Mouse (Mus musculus) embryonic facial prominence, embryonic 12.5 days (tissue): ENCODE measurements around the gene Mbnl2. TPM values are rescaled to one million over a fixed set of nuclear protein-coding genes. Genes with fewer than 3 reads are reported as not detected.

Experiments
- ATAC-seq: fragments of 200-750 bp; cut with Nextera tagmentation; 2 replicates; pipeline ENCODE4 v1.8.0; 2017; ENCODE audit not compliant: insufficient number of reproducible peaks, insufficient read depth, low FRiP score, low TSS enrichment
- H3K27ac ChIP-seq: fragments of 300-500 bp; sonication (generic); 2 replicates; pipeline ENCODE4 v1.5.1; 2016; ENCODE audit warnings: mild to moderate bottlenecking
- H3K27me3 ChIP-seq: fragments of 300-500 bp; sonication (generic); 2 replicates; pipeline ENCODE4 v1.6.1; 2016; ENCODE audit warnings: mild to moderate bottlenecking, moderate library complexity
- H3K36me3 ChIP-seq: fragments of 300-500 bp; sonication (generic); 2 replicates; pipeline ENCODE4 v1.6.1; 2016; ENCODE audit warnings: mild to moderate bottlenecking
- H3K4me1 ChIP-seq: fragments of 300-500 bp; sonication (generic); 2 replicates; pipeline ENCODE4 v1.6.1; 2016
- H3K4me2 ChIP-seq: fragments of 300-500 bp; sonication (generic); replicated peaks from 2 replicates; pipeline ENCODE4 v1.6.1; 2016; ENCODE audit warnings: mild to moderate bottlenecking, moderate library complexity
- H3K4me3 ChIP-seq: fragments of 300-500 bp; sonication (generic); 2 replicates; pipeline ENCODE4 v1.5.1; 2016; ENCODE audit warnings: mild to moderate bottlenecking
- H3K9ac ChIP-seq: fragments of 300-500 bp; sonication (generic); 2 replicates; pipeline ENCODE4 v1.6.1; 2016; ENCODE audit warnings: mild to moderate bottlenecking, moderate library complexity
- H3K9me3 ChIP-seq: fragments of 300-500 bp; sonication (generic); 2 replicates; pipeline ENCODE4 v1.6.1; 2016; ENCODE audit warnings: mild to moderate bottlenecking, moderate library complexity
- WGBS: fragments of 180-500 bp; shearing (Covaris S2); methylation state at CpG from one replicate; pipeline ENCODE4 v1.1.7; 2016; 5-methylcytosine and 5-hydroxymethylcytosine counted together
- polyA plus RNA-seq: library from polyadenylated mRNA; unstranded; fragments of >200 nt; fragmentation: Nextera tagmentation; extraction: Ambion mirVana; gene quantifications from 2 replicates; pipeline ENCODE4 v1.2.1, GENCODE M21; 2016

Gene Mbnl2
- 93.2 and 93.6 TPM in 2 replicates for polyA plus RNA-seq

GRCm38 (mm10) chr14:120275246-120276238, at the start of gene Mbnl2:
Gene Mbnl2 (plus strand): TSS chr14:120275669.
- Histone ChIP-seq H3K27me3 (no peaks in the 10 kb centered on the region), H3K27ac (peak within 1 kb of the TSS; percentile 97), H3K4me1 (peaks cover 45% of the 10 kb centered on the region), H3K9ac (peak within 1 kb of the TSS; percentile 78), H3K4me2 (peak within 1 kb of the TSS; percentile 95), H3K9me3 (no peaks in the 10 kb centered on the region), H3K36me3 (no peaks in the 10 kb centered on the region), H3K4me3 (peak within 1 kb of the TSS; percentile 68)
- WGBS = under 1% methylated on average over 35 of the region's 35 CpGs
- peak; percentile 97 for ATAC-seq

DNA sequence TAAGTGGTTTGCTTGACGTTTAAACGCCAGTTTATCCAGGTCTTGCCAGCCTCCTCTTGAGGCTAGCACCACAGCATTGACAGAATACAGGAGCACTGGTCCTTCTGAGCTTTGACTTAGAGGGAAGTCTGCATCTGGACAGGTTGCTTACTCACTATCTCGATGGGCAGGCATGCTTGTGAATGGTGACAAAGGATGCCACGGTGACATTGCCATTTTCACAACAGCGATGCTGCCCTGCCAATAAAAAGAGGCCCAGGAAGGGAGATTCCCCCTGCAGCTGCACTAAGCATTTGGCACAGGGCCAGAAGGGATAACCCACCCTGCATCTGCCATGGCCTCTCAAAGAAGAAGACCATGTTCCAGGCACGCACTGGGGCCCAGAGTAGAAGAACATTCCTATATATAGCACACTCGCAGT, 43.4 kb upstream of the Mbnl2 start:
- no peak overlapping the region for H3K4me3 ChIP-seq
- no peak overlapping the region for H3K4me2 ChIP-seq
- H3K36me3 ChIP-seq = no peaks in the 10 kb centered on the region
- 79% methylated on average over 7 of the region's 7 CpGs for WGBS
- H3K9ac ChIP-seq = no peak overlapping the region
- no peaks in the 10 kb centered on the region for H3K9me3 ChIP-seq
- H3K27ac ChIP-seq = no peak overlapping the region
- no peaks in the 10 kb centered on the region for H3K27me3 ChIP-seq
- H3K4me1 ChIP-seq = no peaks in the 10 kb centered on the region
- ATAC-seq = no peak

DNA sequence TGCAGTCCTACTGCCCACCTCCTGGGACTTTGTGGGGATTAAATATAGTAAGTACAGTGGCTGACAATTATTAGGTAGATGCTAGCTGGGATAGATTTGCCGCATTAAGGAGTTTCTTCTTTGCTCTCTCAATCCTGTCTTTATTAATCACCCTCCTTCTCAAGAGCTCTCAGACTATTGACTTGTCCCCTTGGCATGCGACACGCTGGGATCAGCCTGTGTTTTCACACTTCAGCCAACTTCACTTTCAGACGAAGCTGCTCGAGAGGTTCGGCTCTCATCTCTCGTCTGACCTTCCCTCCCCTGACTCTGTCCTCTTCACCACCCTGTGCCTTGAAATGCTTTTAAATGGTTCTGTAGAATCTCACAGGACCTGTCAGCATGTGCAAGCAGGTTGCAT, 39.9 kb upstream of the Mbnl2 start:
- no peak overlapping the region for H3K9ac ChIP-seq
- H3K27me3 ChIP-seq = no peaks in the 10 kb centered on the region
- ATAC-seq = no peak
- no peaks in the 10 kb centered on the region for H3K9me3 ChIP-seq
- H3K36me3 ChIP-seq = no peaks in the 10 kb centered on the region
- H3K27ac ChIP-seq = no peak overlapping the region
- H3K4me1 ChIP-seq = no peaks in the 10 kb centered on the region
- no peak overlapping the region for H3K4me3 ChIP-seq
- WGBS = 73% methylated on average over 7 of the region's 7 CpGs
- H3K4me2 ChIP-seq = no peak overlapping the region

DNA sequence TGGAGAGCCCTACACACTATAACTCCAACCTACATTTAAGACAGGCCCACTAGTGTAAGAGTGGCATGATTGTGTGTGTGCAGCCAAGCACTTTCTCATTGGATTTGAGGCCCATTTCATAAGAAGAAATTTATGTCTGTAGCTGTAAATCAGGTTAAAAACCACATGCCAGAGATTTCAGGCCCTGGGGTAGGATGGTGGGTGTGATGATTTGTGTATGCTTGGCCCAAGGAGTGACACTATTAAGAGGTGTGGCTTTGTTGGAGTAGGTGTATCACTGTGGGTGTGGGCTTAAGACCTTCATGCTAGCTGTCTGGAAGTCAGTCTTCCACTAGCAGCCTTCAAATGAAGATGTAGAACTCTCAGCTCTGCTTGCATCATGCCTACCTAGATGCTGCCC, 37.0 kb upstream of the Mbnl2 start:
- H3K27ac ChIP-seq = no peak overlapping the region

DNA sequence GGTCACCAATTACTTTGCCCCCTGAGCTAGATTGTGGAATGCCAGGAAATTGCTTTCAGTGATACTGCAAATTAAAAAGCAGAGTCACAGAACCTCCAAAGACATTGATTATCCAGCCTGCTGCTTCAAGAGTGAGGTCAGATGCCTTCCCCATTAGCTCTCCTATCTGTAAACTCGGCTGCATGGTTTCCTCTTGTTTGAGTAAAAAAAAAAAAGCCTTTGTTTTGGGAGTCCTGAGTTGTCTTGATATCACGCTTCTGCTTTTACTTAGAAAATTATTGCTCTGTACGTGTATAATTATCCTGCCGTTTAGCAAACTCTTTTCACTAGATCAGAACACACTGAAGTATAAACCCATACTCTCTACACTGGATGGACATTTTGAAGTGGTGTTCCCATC, 35.3 kb upstream of the Mbnl2 start:
- WGBS = 28% methylated on average over 4 of the region's 4 CpGs
- ATAC-seq = no peak
- no peaks in the 10 kb centered on the region for H3K9me3 ChIP-seq

More for the DNA sequence above, 37.0 kb upstream of the Mbnl2 start:
- ATAC-seq = no peak
- no peaks in the 10 kb centered on the region for H3K9me3 ChIP-seq
- H3K4me2 ChIP-seq = no peak overlapping the region
- H3K27me3 ChIP-seq = no peaks in the 10 kb centered on the region
- no peaks in the 10 kb centered on the region for H3K4me1 ChIP-seq
- H3K36me3 ChIP-seq = no peaks in the 10 kb centered on the region
- H3K9ac ChIP-seq = no peak overlapping the region
- no peak overlapping the region for H3K4me3 ChIP-seq

GRCm38 (mm10) chr14:120242711-120243110, 32.8 kb upstream of the Mbnl2 start:
- no peak for ATAC-seq
- no peak overlapping the region for H3K9ac ChIP-seq
- H3K9me3 ChIP-seq = no peaks in the 10 kb centered on the region
- no peaks in the 10 kb centered on the region for H3K4me1 ChIP-seq
- no peak overlapping the region for H3K27ac ChIP-seq
- no peak overlapping the region for H3K4me3 ChIP-seq
- H3K4me2 ChIP-seq = no peak overlapping the region
- no peaks in the 10 kb centered on the region for H3K27me3 ChIP-seq
- 60% methylated on average over 5 of the region's 5 CpGs for WGBS
- H3K36me3 ChIP-seq = no peaks in the 10 kb centered on the region

More for the DNA sequence above, 35.3 kb upstream of the Mbnl2 start:
- Histone ChIP-seq H3K27me3 (no peaks in the 10 kb centered on the region), H3K36me3 (no peaks in the 10 kb centered on the region), H3K9ac (no peak overlapping the region), H3K4me1 (no peaks in the 10 kb centered on the region), H3K4me3 (no peak overlapping the region), H3K27ac (no peak overlapping the region), H3K4me2 (no peak overlapping the region)

- H3K36me3 ChIP-seq = no peaks in the 10 kb centered on the region
- H3K27ac ChIP-seq = no peak overlapping the region
- H3K4me2 ChIP-seq = no peak overlapping the region
- ATAC-seq = no peak
- no peaks in the 10 kb centered on the region for H3K27me3 ChIP-seq
- no peaks in the 10 kb centered on the region for H3K9me3 ChIP-seq
- H3K4me1 ChIP-seq = no peaks in the 10 kb centered on the region
- WGBS = 71% methylated on average over 8 of the region's 8 CpGs
- no peak overlapping the region for H3K9ac ChIP-seq
- no peak overlapping the region for H3K4me3 ChIP-seq
Measured at GRCm38 (mm10) chr14:120245081-120245705, 30.3 kb upstream of the Mbnl2 start.

DNA sequence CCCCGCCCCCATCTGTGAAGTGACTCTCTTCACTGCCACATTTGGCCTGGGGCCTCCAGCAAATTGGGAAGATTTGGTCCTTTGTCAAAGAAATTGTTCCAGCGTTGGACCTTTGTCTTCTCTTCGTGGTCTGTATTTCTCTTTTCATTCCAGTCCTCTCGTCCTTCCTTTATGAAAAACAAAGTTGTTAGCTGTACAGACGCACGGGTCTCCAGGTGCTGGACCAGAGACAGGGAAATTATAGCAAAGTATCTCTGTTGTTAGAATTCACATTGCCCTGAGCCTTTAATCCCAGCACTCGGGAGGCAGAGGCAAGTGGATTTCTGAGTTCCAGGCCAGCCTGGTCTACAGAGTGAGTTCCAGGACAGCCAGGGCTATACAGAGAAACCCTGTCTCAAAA, 22.1 kb upstream of the Mbnl2 start:
- Histone ChIP-seq H3K4me2 (no peak overlapping the region), H3K4me1 (no peaks in the 10 kb centered on the region), H3K27ac (no peak overlapping the region), H3K4me3 (no peak overlapping the region), H3K9me3 (no peaks in the 10 kb centered on the region), H3K27me3 (no peaks in the 10 kb centered on the region), H3K36me3 (no peaks in the 10 kb centered on the region), H3K9ac (no peak overlapping the region)
- ATAC-seq = no peak
- WGBS = 65% methylated on average over 7 of the region's 7 CpGs

DNA sequence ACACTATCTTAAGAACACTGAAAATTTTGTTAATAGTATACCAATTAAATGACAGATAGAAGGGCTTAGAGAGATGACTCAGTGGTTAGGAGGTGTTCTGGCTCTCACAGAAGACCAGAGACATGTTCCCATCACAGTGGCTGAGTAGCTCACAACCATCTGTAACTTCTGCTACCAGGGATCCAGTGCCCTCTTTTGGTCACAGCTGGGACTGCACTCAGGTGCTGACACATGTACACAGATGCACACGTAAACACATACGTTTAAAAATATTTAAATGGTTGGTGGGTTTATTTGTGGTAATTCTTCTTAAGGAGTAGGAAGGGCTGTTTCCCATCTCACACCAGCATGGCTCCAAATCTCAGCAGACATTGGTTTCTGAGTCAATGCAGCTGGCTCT, 19.3 kb upstream of the Mbnl2 start:
- H3K27ac ChIP-seq = no peak overlapping the region
- no peak overlapping the region for H3K9ac ChIP-seq
- no peak overlapping the region for H3K4me3 ChIP-seq
- H3K4me1 ChIP-seq = no peaks in the 10 kb centered on the region
- H3K9me3 ChIP-seq = no peaks in the 10 kb centered on the region
- 98% methylated on average over 2 of the region's 2 CpGs for WGBS
- no peak overlapping the region for H3K4me2 ChIP-seq
- no peaks in the 10 kb centered on the region for H3K36me3 ChIP-seq
- H3K27me3 ChIP-seq = no peaks in the 10 kb centered on the region
- no peak for ATAC-seq

- H3K36me3 ChIP-seq = no peaks in the 10 kb centered on the region
- 66% methylated on average over 15 of the region's 15 CpGs for WGBS
- no peak overlapping the region for H3K9ac ChIP-seq
- no peaks in the 10 kb centered on the region for H3K9me3 ChIP-seq
- H3K4me1 ChIP-seq = no peaks in the 10 kb centered on the region
- H3K27me3 ChIP-seq = no peaks in the 10 kb centered on the region
- no peak for ATAC-seq
- H3K27ac ChIP-seq = no peak overlapping the region
- no peak overlapping the region for H3K4me3 ChIP-seq
- H3K4me2 ChIP-seq = no peak overlapping the region
Measured at GRCm38 (mm10) chr14:120256623-120257384, 18.7 kb upstream of the Mbnl2 start.

GRCm38 (mm10) chr14:120257483-120257882, 18.0 kb upstream of the Mbnl2 start:
- no peaks in the 10 kb centered on the region for H3K36me3 ChIP-seq
- WGBS = 73% methylated on average over 6 of the region's 6 CpGs
- no peaks in the 10 kb centered on the region for H3K4me1 ChIP-seq
- H3K9me3 ChIP-seq = no peaks in the 10 kb centered on the region
- H3K4me3 ChIP-seq = no peak overlapping the region
- H3K27ac ChIP-seq = no peak overlapping the region
- ATAC-seq = no peak
- no peak overlapping the region for H3K9ac ChIP-seq
- no peak overlapping the region for H3K4me2 ChIP-seq
- H3K27me3 ChIP-seq = no peaks in the 10 kb centered on the region
